Mouse (Mus musculus): ENCODE data around the gene Fgf6.

GRCm38 (mm10) chr6:127019254-127019653 lies 3.9 kb downstream of the Fgf6 start:
- no peak for TF ChIP-seq CTCF (IDR thresholded peaks at IDR 0.05; ENCODE audit: low read depth, low read length)
- no peak for TF ChIP-seq POLR2A (IDR thresholded peaks at IDR 0.05; ENCODE audit: insufficient read depth, low read length)
